Mouse (Mus musculus) CH12.LX (cell line): Measurements from ENCODE around the gene Olfr301.

ENCODE experiments used
- CTCF ChIP-seq, 2 experiments: IDR thresholded peaks in 1 of 2; conservative IDR thresholded peaks in 1 of 2; 2 replicates each; pipeline ENCODE4 v1.5.1; 2011 to 2012; ENCODE audit warnings: low read depth in 2 of 2, low read length in 2 of 2, improper control_type of control experiment in 1 of 2, inconsistent platforms in 1 of 2, mild to moderate bottlenecking in 1 of 2, moderate library complexity in 1 of 2
- POLR2A ChIP-seq: IDR thresholded peaks from 2 replicates; pipeline ENCODE4 v1.6.1; 2011; ENCODE audit warnings: low read depth, mild to moderate bottlenecking, improper control_type of control experiment, low read length
- SIN3A ChIP-seq: IDR thresholded peaks from 2 replicates; pipeline ENCODE4 v1.6.1; 2012; ENCODE audit warnings: low read length, improper control_type of control experiment, inconsistent platforms

DNA sequence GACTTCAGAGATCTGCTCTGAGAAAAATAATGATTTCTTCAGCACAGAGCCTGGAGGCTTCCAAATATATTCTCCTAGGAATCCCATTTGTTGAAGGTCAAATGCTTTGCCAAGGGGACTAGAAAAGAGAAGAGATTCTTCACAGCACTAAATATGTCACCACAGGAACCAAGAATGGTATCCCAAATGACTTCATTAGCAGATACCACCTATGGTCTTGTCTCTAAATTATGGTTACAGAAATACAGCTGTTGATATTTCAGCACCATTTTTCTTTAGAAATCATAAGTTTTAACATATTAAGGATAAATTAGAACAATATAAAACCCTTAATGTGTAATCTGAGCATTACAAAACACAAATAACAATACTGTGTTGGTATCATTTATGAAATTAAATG, 6.0 kb upstream of the Olfr301 start, which contains the start of gene Olfr303:
- no peak for TF ChIP-seq POLR2A
- TF ChIP-seq SIN3A, result no peak
- TF ChIP-seq CTCF (conservative IDR thresholded peaks at IDR 0.05 in 1 of 2, IDR thresholded peaks at IDR 0.05 in 1 of 2; ENCODE audit: low read depth in 2 of 2, low read length in 2 of 2), result no peak
